Mouse (Mus musculus) neural tube, embryonic 14.5 days (tissue): ENCODE data around the gene Dyrk3. TPM values are rescaled to one million over a fixed set of nuclear protein-coding genes. Genes with fewer than 3 reads are reported as not detected.

Experiments used
- ATAC-seq: fragments of 200-750 bp; cut with Nextera tagmentation; 2 replicates; pipeline ENCODE4 v1.8.0; 2017; ENCODE audit warnings: low read depth, mild to moderate bottlenecking, moderate TSS enrichment, moderate library complexity
- H3K27ac ChIP-seq: fragments of 300-500 bp; sonication (generic); 2 replicates; pipeline ENCODE4 v1.5.1; 2014; ENCODE audit warnings: low read depth, mild to moderate bottlenecking, control low read depth, low read length, moderate library complexity, mixed read lengths
- H3K27me3 ChIP-seq: fragments of 300-500 bp; sonication (generic); 2 replicates; pipeline ENCODE4 v1.6.1; 2014; ENCODE audit warnings: low read length; ENCODE audit not compliant: control insufficient read depth, insufficient read depth
- H3K36me3 ChIP-seq: fragments of 300-500 bp; sonication (generic); 2 replicates; pipeline ENCODE4 v1.6.1; 2014; ENCODE audit warnings: low read length, mixed read lengths; ENCODE audit not compliant: control insufficient read depth, insufficient read depth
- H3K4me1 ChIP-seq: fragments of 300-500 bp; sonication (generic); 2 replicates; pipeline ENCODE4 v1.6.1; 2014; ENCODE audit warnings: low read length; ENCODE audit not compliant: control insufficient read depth, insufficient read depth
- H3K4me2 ChIP-seq: fragments of 300-500 bp; sonication (generic); 2 replicates; pipeline ENCODE4 v1.6.1; 2014; ENCODE audit warnings: mild to moderate bottlenecking, low read depth, low read length, control low read depth
- H3K4me3 ChIP-seq: fragments of 300-500 bp; sonication (generic); 2 replicates; pipeline ENCODE4 v1.5.1; 2014; ENCODE audit warnings: low read depth, low read length, control low read depth, mixed read lengths
- H3K9ac ChIP-seq: fragments of 300-500 bp; sonication (generic); replicated peaks from 2 replicates; pipeline ENCODE4 v1.6.1; 2014; ENCODE audit warnings: low read depth, mild to moderate bottlenecking, control low read depth, low read length, mixed read lengths
- H3K9me3 ChIP-seq: fragments of 300-500 bp; sonication (generic); 2 replicates; pipeline ENCODE4 v1.6.1; 2016; ENCODE audit warnings: low read length; ENCODE audit not compliant: control insufficient read depth
- WGBS: fragments of 180-500 bp; shearing (Covaris S2); extraction: QIAGEN DNeasy Blood & Tissue Kit; methylation state at CpG from one replicate; pipeline ENCODE4 v1.1.7; 2014; 5-methylcytosine and 5-hydroxymethylcytosine counted together
- polyA plus RNA-seq: library from polyadenylated mRNA; unstranded; fragments of >200 nt; fragmentation: Nextera tagmentation; extraction: Ambion mirVana; gene quantifications from 2 replicates; pipeline ENCODE4 v1.2.1, GENCODE M21; 2014

Dyrk3 gene
- polyA plus RNA-seq, 1 experiment from 2014 or later: 12.6 TPM

DNA sequence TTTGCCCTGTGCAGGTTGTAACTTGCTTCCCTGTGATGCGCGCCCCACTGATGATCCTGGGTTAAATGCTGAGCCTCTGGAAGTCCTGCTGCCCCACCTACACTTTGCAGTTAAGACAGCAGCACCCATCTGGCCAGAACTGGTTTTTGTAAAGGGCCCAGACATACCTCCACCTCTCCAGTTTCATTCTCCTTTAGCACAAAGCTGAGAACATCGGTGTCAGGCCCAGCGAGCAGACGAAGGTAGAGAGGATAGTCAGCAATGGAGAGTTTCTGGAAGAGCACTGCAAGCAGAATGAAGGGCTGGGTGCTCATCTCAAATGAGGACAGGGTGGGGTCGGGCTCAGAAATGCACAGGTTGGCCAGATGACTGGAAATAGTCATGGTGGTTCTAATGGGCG, 42.2 kb upstream of the Dyrk3 start:
- Histone ChIP-seq H3K27ac (no peak overlapping the region), H3K4me2 (no peak overlapping the region), H3K36me3 (peaks cover 12% of the 10 kb centered on the region; the same call in 1 of the 2 replicates), H3K4me3 (no peak overlapping the region), H3K9ac (no peak overlapping the region), H3K27me3 (no peaks in the 10 kb centered on the region), H3K4me1 (no peaks in the 10 kb centered on the region), H3K9me3 (no peaks in the 10 kb centered on the region)
- WGBS: 98% methylated on average over 7 of the region's 7 CpGs
- no peak for ATAC-seq

DNA sequence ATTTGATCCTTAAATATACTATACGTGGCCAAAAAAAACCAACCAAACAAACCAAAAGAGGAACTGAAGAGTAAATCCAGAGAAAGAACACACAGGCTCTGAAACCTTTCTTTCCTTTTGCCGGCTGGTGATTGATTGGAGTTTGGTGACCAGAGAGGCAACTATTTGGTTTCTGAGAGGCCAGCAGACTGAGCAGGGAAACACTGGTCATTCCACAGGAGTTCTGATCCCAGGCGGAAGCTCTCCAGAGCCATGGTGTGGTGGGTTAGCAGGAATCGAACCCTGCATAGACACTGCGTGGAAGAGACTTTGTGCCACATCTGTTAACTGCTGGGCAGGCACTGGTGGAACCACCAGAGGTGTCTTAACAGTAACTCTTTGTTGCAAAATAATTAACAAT, 39.9 kb upstream of the Dyrk3 start:
- Histone ChIP-seq H3K9me3 (no peaks in the 10 kb centered on the region), H3K4me2 (no peak overlapping the region), H3K9ac (no peak overlapping the region), H3K27me3 (no peaks in the 10 kb centered on the region), H3K4me1 (no peaks in the 10 kb centered on the region), H3K27ac (no peak overlapping the region), H3K4me3 (no peak overlapping the region), H3K36me3 (peaks cover 28% of the 10 kb centered on the region)
- 84% methylated on average over 5 of the region's 5 CpGs for WGBS
- ATAC-seq: no peak

DNA sequence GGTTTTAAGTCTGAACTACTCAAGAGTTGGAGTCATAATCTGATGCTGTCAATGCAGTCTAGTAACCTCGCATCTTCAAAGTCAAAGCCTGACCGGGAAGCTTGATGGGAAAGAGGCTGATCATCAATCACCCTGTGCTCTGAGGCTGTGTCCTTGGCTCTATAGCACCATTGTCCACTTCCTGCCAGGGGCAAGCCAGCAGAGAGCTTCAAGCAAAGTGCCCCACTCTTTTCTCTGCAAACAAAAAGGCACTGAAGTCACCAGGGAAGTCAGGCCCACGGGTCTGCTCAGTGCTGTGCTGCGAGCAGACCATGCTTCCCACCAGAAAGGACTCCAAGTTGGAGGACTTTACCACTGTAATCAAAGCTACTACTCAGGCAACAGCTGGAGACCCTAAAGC, 39.1 kb upstream of the Dyrk3 start:
- Histone ChIP-seq H3K4me3 (no peak overlapping the region), H3K27me3 (no peaks in the 10 kb centered on the region), H3K4me1 (no peaks in the 10 kb centered on the region), H3K27ac (no peak overlapping the region), H3K4me2 (no peak overlapping the region), H3K36me3 (peaks cover 36% of the 10 kb centered on the region), H3K9me3 (no peaks in the 10 kb centered on the region), H3K9ac (no peak overlapping the region)
- ATAC-seq: no peak
- 37% methylated on average over 4 of the region's 4 CpGs for WGBS

DNA sequence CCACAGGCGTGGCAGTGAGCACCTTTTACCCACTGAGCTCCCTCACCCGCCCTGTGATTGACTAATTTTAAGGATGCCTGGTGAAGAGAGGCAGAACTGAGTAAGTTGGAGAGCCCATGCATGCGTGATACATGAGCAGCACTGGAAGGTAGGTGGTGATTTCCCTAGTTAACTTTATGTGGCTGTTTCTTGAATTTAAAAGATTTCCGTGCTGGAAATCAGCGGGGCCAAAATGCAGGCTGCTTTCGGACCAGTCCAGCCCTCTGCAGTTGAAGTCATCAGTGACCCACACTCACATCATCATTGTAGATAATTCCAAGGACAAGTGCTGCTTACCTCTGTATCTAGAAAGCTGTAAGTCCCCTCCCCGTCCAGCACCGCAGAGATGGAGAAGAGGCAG, 37.7 kb upstream of the Dyrk3 start:
- H3K4me2 ChIP-seq: no peak overlapping the region
- WGBS: 96% methylated on average over 8 of the region's 8 CpGs
- H3K27me3 ChIP-seq: no peaks in the 10 kb centered on the region
- H3K9me3 ChIP-seq: no peaks in the 10 kb centered on the region
- H3K4me1 ChIP-seq: no peaks in the 10 kb centered on the region
- ATAC-seq: no peak
- H3K4me3 ChIP-seq: no peak overlapping the region
- H3K9ac ChIP-seq: no peak overlapping the region
- H3K36me3 ChIP-seq: peaks cover 50% of the 10 kb centered on the region
- no peak overlapping the region for H3K27ac ChIP-seq

DNA sequence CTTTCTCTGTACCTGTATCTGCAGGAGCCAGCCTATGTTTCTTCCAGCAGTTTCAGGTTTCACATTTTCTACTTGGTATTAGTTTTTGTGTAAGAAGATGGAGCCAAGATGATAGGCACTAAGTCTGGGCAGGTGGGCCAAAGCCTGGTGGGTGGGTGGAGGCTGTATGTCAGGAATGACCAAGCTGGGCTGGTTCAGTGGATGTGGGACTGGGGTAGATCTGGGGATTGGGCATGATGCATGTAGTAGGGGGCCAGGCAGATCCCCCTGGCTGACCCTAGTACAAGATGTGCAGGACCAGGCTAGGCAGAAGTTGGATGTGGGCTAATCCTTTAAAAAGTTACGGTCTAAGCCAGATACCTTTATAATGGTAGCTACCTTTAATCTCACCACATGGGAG, 37.0 kb upstream of the Dyrk3 start:
- Histone ChIP-seq H3K27ac (no peak overlapping the region), H3K4me3 (no peak overlapping the region), H3K36me3 (peaks cover 55% of the 10 kb centered on the region), H3K4me2 (no peak overlapping the region), H3K4me1 (no peaks in the 10 kb centered on the region), H3K9me3 (no peaks in the 10 kb centered on the region), H3K9ac (no peak overlapping the region), H3K27me3 (no peaks in the 10 kb centered on the region)
- no peak for ATAC-seq
- 93% methylated on average over 1 of the region's 1 CpGs for WGBS

DNA sequence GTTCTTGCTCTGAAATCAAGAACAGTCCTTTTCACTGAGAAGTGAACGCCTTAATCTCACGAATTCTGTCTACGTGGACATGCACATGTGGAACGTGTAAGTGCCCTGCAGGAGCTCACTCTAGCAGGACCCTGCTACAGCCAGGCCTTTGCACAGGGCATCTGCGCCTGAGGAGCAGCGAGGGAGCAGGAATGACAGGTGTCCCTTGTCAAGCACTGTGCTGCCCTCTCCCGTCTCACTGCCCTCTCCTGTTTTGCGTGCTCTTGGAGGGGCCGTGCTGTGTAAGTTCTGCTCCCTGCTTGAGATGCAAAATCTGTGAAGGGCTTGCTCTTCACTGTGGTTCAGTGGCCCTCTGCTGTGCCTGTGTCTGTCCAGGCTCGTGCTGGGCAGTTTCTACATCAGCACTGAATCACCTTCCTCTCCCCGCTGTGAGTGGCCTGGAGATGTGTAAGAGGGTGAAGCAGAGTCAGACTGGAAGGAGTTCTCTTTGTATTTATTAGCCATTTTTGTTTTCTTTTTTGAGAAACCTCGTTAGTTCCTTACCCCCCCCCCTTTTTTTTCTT, 36.2 kb upstream of the Dyrk3 start:
- H3K4me2 ChIP-seq: no peak overlapping the region
- no peak for ATAC-seq
- H3K27ac ChIP-seq: no peak overlapping the region
- H3K27me3 ChIP-seq: no peaks in the 10 kb centered on the region
- H3K4me1 ChIP-seq: no peaks in the 10 kb centered on the region
- no peaks in the 10 kb centered on the region for H3K9me3 ChIP-seq
- no peak overlapping the region for H3K9ac ChIP-seq
- no peak overlapping the region for H3K4me3 ChIP-seq
- WGBS: 89% methylated on average over 12 of the region's 12 CpGs
- H3K36me3 ChIP-seq: peaks cover 61% of the 10 kb centered on the region

DNA sequence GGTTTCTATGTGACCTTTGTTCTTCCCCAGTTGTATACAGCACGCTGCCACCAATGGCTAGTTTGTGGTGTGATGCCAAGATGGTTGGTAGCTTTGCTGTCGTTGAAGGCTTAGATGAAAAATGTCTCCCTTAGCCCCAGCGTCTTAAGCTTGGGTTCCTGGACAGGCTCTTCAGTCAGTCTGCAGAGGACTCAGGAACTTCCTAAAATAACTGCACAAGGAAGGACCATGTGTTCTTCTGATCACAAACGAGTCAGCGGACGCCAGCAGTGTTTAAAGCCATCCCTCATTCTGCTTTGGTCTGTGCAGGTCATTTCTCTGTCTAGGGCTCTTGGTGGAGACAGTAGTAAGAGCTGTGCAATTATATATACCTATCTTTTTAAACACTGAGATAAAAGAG, 35.7 kb upstream of the Dyrk3 start:
- no peak overlapping the region for H3K4me2 ChIP-seq
- peaks cover 61% of the 10 kb centered on the region for H3K36me3 ChIP-seq
- no peaks in the 10 kb centered on the region for H3K27me3 ChIP-seq
- H3K9me3 ChIP-seq: no peaks in the 10 kb centered on the region
- 95% methylated on average over 6 of the region's 6 CpGs for WGBS
- H3K4me1 ChIP-seq: no peaks in the 10 kb centered on the region
- no peak for ATAC-seq
- H3K27ac ChIP-seq: no peak overlapping the region
- H3K9ac ChIP-seq: no peak overlapping the region
- H3K4me3 ChIP-seq: no peak overlapping the region

DNA sequence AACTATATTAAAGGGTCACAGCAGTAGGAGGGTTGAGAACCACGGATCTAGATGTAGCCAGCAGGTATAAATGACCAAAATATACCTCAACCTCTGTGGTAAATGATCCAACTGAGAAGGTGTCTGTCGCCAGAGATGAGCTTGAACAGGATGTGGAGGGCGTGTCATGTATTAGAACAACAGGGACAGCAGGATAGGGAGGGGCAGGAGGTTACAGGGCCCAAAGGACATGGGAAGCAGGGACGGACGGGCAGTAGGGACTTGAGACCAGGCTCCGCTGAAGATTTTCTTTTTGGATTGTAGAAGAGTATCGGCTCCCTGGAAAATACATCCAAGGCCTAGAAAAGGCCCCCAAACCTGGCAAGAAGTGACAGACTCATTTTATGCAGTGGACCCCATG, 34.9 kb upstream of the Dyrk3 start:
- no peaks in the 10 kb centered on the region for H3K4me1 ChIP-seq
- 84% methylated on average over 7 of the region's 7 CpGs for WGBS

DNA sequence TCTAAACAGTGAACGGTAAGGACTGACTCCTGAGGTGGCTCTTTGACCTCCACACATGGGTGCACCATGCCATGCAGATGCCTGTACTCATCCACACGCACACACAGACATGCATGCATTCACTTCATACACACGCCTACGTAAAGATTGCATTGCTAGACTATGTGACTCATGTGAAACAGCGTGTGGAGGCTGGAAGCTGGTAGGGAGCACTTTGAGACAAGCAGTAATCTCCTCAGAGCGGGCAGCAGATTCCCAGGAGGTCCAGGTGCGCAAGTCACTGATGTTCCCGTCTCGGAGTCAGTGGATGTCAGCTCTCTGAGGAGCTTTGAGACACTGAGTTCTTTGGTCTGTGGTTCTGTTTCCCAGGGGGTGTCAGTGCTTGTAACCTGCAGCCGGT, 29.5 kb upstream of the Dyrk3 start:
- H3K4me2 ChIP-seq: no peak overlapping the region
- 95% methylated on average over 10 of the region's 10 CpGs for WGBS
- no peak overlapping the region for H3K4me3 ChIP-seq

More for the DNA sequence above, 34.9 kb upstream of the Dyrk3 start:
- Histone ChIP-seq H3K4me2 (no peak overlapping the region), H3K36me3 (peaks cover 61% of the 10 kb centered on the region), H3K27me3 (no peaks in the 10 kb centered on the region), H3K9me3 (no peaks in the 10 kb centered on the region), H3K4me3 (no peak overlapping the region), H3K27ac (no peak overlapping the region), H3K9ac (no peak overlapping the region)
- no peak for ATAC-seq

More for the DNA sequence above, 29.5 kb upstream of the Dyrk3 start:
- no peaks in the 10 kb centered on the region for H3K9me3 ChIP-seq
- H3K36me3 ChIP-seq: peaks cover 75% of the 10 kb centered on the region
- H3K4me1 ChIP-seq: no peaks in the 10 kb centered on the region
- ATAC-seq: no peak
- no peaks in the 10 kb centered on the region for H3K27me3 ChIP-seq
- no peak overlapping the region for H3K9ac ChIP-seq
- H3K27ac ChIP-seq: no peak overlapping the region
